Mouse (Mus musculus) limb, embryonic 10.5 days (tissue): ENCODE results near the gene Rhox3g. TPM values are rescaled to one million over a fixed set of nuclear protein-coding genes. Genes with fewer than 3 reads are reported as not detected.
"Not testable (repeated sequence)": the region's sequence is repeated elsewhere in the genome, so short reads cannot be mapped to it uniquely, and the experiment has no call there.

Experiments used
- DNase-seq: peaks from one replicate; pipeline ENCODE4 v3.0.0-alpha.2; 2017; ENCODE audit warnings: low spot score
- H3K27ac ChIP-seq: fragments of 300-500 bp; sonication (generic); 2 replicates; pipeline ENCODE4 v1.5.1; 2016; ENCODE audit warnings: mild to moderate bottlenecking
- H3K27me3 ChIP-seq: fragments of 300-500 bp; sonication (generic); 2 replicates; pipeline ENCODE4 v1.6.1; 2016; ENCODE audit warnings: low read depth, mild to moderate bottlenecking; ENCODE audit not compliant: poor library complexity, severe bottlenecking
- H3K36me3 ChIP-seq: fragments of 300-500 bp; sonication (generic); 2 replicates; pipeline ENCODE4 v1.6.1; 2016; ENCODE audit warnings: mild to moderate bottlenecking, moderate library complexity
- H3K4me1 ChIP-seq: fragments of 300-500 bp; sonication (generic); 2 replicates; pipeline ENCODE4 v1.6.1; 2016
- H3K4me3 ChIP-seq: fragments of 300-500 bp; sonication (generic); 2 replicates; pipeline ENCODE4 v1.5.1; 2016; ENCODE audit warnings: mild to moderate bottlenecking, moderate library complexity
- H3K9me3 ChIP-seq: fragments of 300-500 bp; sonication (generic); replicated peaks from 2 replicates; pipeline ENCODE4 v1.6.1; 2016; ENCODE audit warnings: mild to moderate bottlenecking
- WGBS: fragments of 180-500 bp; shearing (Covaris S2); methylation state at CpG from one replicate; pipeline ENCODE4 v1.1.7; 2016; 5-methylcytosine and 5-hydroxymethylcytosine counted together
- polyA plus RNA-seq: library from polyadenylated mRNA; unstranded; fragments of >200 nt; fragmentation: Nextera tagmentation; extraction: Ambion mirVana; gene quantifications from 2 replicates; pipeline ENCODE4 v1.2.1, GENCODE M21; 2016

Rhox3g gene
- not detected in 2 replicates for polyA plus RNA-seq

- WGBS: 96% methylated on average over 2 of the region's 2 CpGs
Measured at GRCm38 (mm10) chrX:37628512-37628911, at the start of gene Rhox3g. TSS of gene Rhox3g (minus strand) at chrX:37628612.

DNA sequence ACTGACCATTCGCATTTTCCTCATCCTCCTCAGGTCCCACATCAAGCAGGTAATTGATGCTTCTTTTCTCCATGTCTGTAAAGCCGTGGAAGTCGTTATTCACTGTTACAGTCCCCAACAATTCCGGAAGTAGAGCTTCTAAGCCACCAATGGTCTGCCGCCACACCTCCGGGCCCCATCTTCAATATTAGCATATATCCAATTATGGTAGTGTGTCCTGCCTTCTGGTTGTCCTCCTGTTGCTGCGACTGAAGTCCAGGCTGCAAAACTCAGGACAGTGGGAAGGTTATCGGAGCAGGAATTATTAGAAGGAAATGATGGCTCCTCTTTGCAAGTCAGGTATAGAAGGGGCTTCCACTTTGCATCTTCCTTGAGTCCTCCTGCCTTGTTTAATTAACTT, 44.8 kb upstream of the Rhox3g start, which contains the start of gene Rhox2h:
Gene Rhox2h, minus strand, starts transcription at position 101 of the 400 bp plus-strand sequence.
- not testable (repeated sequence) for H3K9me3 ChIP-seq, H3K27ac ChIP-seq, H3K27me3 ChIP-seq, H3K4me1 ChIP-seq, H3K4me3 ChIP-seq, DNase-seq, H3K36me3 ChIP-seq
- 90% methylated on average over 8 of the region's 8 CpGs for WGBS

More at GRCm38 (mm10) chrX:37628512-37628911, at the start of gene Rhox3g:
- not testable (repeated sequence) for H3K27ac ChIP-seq, H3K9me3 ChIP-seq, H3K36me3 ChIP-seq, DNase-seq, H3K4me1 ChIP-seq, H3K27me3 ChIP-seq, H3K4me3 ChIP-seq

GRCm38 (mm10) chrX:37668664-37669063, 40.3 kb upstream of the Rhox3g start, which contains the start of gene Rhox3h:
TSS of gene Rhox3h (minus strand) at chrX:37668764.
- not testable (repeated sequence) for H3K4me1 ChIP-seq, H3K27me3 ChIP-seq, DNase-seq, H3K4me3 ChIP-seq, H3K9me3 ChIP-seq, H3K27ac ChIP-seq, H3K36me3 ChIP-seq
- WGBS: 91% methylated on average over 1 of the region's 3 CpGs

- not testable (repeated sequence) for H3K27ac ChIP-seq, H3K9me3 ChIP-seq, DNase-seq, H3K4me3 ChIP-seq, H3K27me3 ChIP-seq, H3K4me1 ChIP-seq, H3K36me3 ChIP-seq
- 94% methylated on average over 19 of the region's 20 CpGs for WGBS
Measured at GRCm38 (mm10) chrX:37651227-37651626, 22.8 kb upstream of the Rhox3g start, which contains the start of gene Rhox4g. TSS of gene Rhox4g (minus strand) at chrX:37651327.

DNA sequence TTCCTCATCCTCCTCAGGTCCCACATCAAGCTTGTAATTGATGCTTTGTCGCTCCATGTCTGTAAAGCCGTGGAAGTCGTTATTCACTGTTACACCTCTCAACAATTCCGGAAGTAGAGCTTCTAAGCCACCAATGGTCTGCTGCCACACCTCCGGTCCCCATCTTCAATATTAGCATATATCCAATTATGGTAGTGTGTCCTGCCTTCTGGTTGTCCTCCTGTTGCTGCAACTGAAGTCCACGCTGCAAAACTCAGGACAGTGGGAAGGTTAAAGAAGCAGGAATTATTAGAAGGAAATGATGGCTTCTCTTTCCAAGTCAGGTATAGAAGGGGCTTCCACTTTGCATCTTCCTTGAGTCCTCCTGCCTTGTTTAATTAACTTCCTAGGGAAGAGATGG, 15.0 kb upstream of the Rhox3g start, which contains the start of gene Rhox2g:
Gene Rhox2g, minus strand, starts transcription at position 101 of the 400 bp plus-strand sequence.
- not testable (repeated sequence) for H3K9me3 ChIP-seq, H3K4me3 ChIP-seq, H3K36me3 ChIP-seq, H3K4me1 ChIP-seq, H3K27me3 ChIP-seq, DNase-seq, H3K27ac ChIP-seq
- WGBS: 90% methylated on average over 6 of the region's 6 CpGs

DNA sequence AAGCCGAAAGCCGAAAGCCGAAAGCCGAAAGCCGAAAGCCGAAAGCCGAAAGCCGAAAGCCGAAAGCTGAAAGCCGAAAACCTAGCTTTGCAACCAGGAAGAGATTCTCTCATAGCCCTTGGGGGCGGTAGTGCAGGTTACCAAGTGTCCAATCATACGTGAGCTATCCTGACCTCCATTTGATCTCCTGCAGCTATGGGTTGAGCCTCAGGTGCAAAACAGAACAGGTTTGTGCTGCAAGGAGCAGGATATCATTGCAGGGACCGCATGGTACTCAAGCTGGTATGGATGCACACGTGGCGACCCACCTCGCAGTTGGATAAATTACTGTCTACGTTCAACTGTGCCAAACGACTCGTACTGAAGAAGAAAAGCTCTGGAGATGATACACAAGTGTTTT, 20.8 kb downstream of the Rhox3g start, which contains the start of gene Rhox4f:
Gene Rhox4f, minus strand, starts transcription at position 101 of the 400 bp plus-strand sequence.
- H3K27ac ChIP-seq, H3K9me3 ChIP-seq, H3K4me1 ChIP-seq, DNase-seq, H3K27me3 ChIP-seq, H3K4me3 ChIP-seq, H3K36me3 ChIP-seq: not testable (repeated sequence)
- 96% methylated on average over 16 of the region's 19 CpGs for WGBS

DNA sequence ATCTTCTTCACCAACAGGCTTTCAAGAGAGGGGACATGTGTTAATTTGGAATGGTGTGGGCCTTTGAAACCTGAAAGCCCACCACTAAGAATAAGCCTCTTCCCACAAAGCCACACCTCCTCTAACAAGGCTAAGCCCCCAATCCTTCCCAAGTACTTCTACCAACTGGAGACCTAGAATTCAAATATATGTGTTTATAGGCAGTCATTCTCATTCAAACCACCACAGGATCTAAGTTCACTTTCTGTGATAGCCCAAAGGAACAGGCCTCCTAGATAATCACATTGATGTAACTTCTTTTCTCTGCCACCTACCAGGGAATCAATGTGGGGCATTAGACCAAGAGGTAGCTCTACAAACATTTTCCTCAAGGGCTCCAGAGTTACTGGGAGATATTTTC, 47.7 kb downstream of the Rhox3g start, which contains the start of gene Rhox3f:
Gene Rhox3f, plus strand, starts transcription at position 301 of the 400 bp plus-strand sequence.
- not testable (repeated sequence) for H3K36me3 ChIP-seq, H3K4me3 ChIP-seq

More for the DNA sequence above, 47.7 kb downstream of the Rhox3g start, which contains the start of gene Rhox3f:
- not testable (repeated sequence) for H3K9me3 ChIP-seq, H3K4me1 ChIP-seq, DNase-seq, H3K27ac ChIP-seq, H3K27me3 ChIP-seq

Other genes starting within 250 kb of the Rhox3g start
- gene Rhox3a2, start 248.6 kb downstream of the Rhox3g start, polyA plus RNA-seq: not detected in 2 replicates
- not detected in 2 replicates for gene Rhox4a2, start 237.8 kb downstream of the Rhox3g start, polyA plus RNA-seq
- gene Rhox2b, start 216.5 kb downstream of the Rhox3g start, polyA plus RNA-seq: not detected in 2 replicates
- not detected in 2 replicates for gene Rhox4b, start 196.1 kb downstream of the Rhox3g start, polyA plus RNA-seq
- not detected in 2 replicates for gene Rhox2c, start 174.9 kb downstream of the Rhox3g start, polyA plus RNA-seq
- gene Rhox3c, start 170.0 kb downstream of the Rhox3g start, polyA plus RNA-seq: not detected in 2 replicates
- not detected in 2 replicates for gene Rhox4c, start 148.3 kb downstream of the Rhox3g start, polyA plus RNA-seq
- not detected in 2 replicates for gene Rhox2d, start 135.2 kb downstream of the Rhox3g start, polyA plus RNA-seq
- gene Rhox4d, start 114.3 kb downstream of the Rhox3g start, polyA plus RNA-seq: not detected in 2 replicates
- gene Rhox2e, start 98.2 kb downstream of the Rhox3g start, polyA plus RNA-seq: not detected in 2 replicates
- gene Rhox3e, start 86.6 kb downstream of the Rhox3g start, polyA plus RNA-seq: not detected in 2 replicates
- not detected in 2 replicates for gene Rhox4e, start 71.2 kb downstream of the Rhox3g start, polyA plus RNA-seq
- not detected in 2 replicates for gene Rhox2f, start 57.2 kb downstream of the Rhox3g start, polyA plus RNA-seq
- not detected in 2 replicates for gene Rhox3f, start 47.6 kb downstream of the Rhox3g start, polyA plus RNA-seq
- gene Rhox4f, start 20.9 kb downstream of the Rhox3g start, polyA plus RNA-seq: not detected in 2 replicates
- gene Rhox2g, start 14.9 kb upstream of the Rhox3g start, polyA plus RNA-seq: not detected in 2 replicates
- not detected in 2 replicates for gene Rhox4g, start 22.7 kb upstream of the Rhox3g start, polyA plus RNA-seq
- gene Rhox3h, start 40.2 kb upstream of the Rhox3g start, polyA plus RNA-seq: not detected in 2 replicates
- not detected in 2 replicates for gene Rhox2h, start 44.7 kb upstream of the Rhox3g start, polyA plus RNA-seq
- gene Rhox5, start 176.2 kb upstream of the Rhox3g start, polyA plus RNA-seq: 1.8 and 2.3 TPM in 2 replicates
- gene Rhox6, start 198.3 kb upstream of the Rhox3g start, polyA plus RNA-seq: not detected in 2 replicates
- gene Rhox7a, start 203.1 kb upstream of the Rhox3g start, polyA plus RNA-seq: not detected in 2 replicates